Mouse (Mus musculus) B cell, adult 2 months (primary cell): ENCODE measurements around the gene Nup93.

Source experiments
- DNase-seq, 2 experiments: peaks; one replicate each; pipeline ENCODE4 v3.0.0; 2022

The Nup93 gene

GRCm38 (mm10) chr8:94187290-94188002 lies 26.9 kb upstream of the Nup93 start:
- DNase-seq: peak in 1 of 2 experiments; percentile 15

- no peak for DNase-seq
Measured at GRCm38 (mm10) chr8:94189275-94190031, 24.9 kb upstream of the Nup93 start.

GRCm38 (mm10) chr8:94191101-94191691 lies 23.2 kb upstream of the Nup93 start:
- peak; percentile 88 to 91 for DNase-seq

- no peak for DNase-seq
Measured at GRCm38 (mm10) chr8:94192926-94193325, 21.4 kb upstream of the Nup93 start.

GRCm38 (mm10) chr8:94194591-94195223 lies 19.7 kb upstream of the Nup93 start:
- DNase-seq: no peak

GRCm38 (mm10) chr8:94199202-94199869 lies 15.0 kb upstream of the Nup93 start:
- DNase-seq: peak; percentile 71 to 73

GRCm38 (mm10) chr8:94204043-94204442 lies 10.3 kb upstream of the Nup93 start:
- DNase-seq: no peak

GRCm38 (mm10) chr8:94205736-94206135 lies 8.6 kb upstream of the Nup93 start:
- peak; percentile 69 to 70 for DNase-seq

GRCm38 (mm10) chr8:94206256-94206655 lies 8.1 kb upstream of the Nup93 start:
- no peak for DNase-seq

- no peak for DNase-seq
Measured at GRCm38 (mm10) chr8:94207491-94207890, 6.9 kb upstream of the Nup93 start.

GRCm38 (mm10) chr8:94209639-94210038 lies 4.7 kb upstream of the Nup93 start:
- no peak for DNase-seq

- no peak for DNase-seq
Measured at GRCm38 (mm10) chr8:94210225-94210624, 4.1 kb upstream of the Nup93 start.

- no peak for DNase-seq
Measured at GRCm38 (mm10) chr8:94213819-94214218, 545 bp upstream of the Nup93 start.

GRCm38 (mm10) chr8:94227381-94227939 lies 13.1 kb downstream of the Nup93 start:
- no peak for DNase-seq

GRCm38 (mm10) chr8:94240240-94240751 lies 25.9 kb downstream of the Nup93 start:
- no peak for DNase-seq

- DNase-seq: no peak
Measured at GRCm38 (mm10) chr8:94249836-94250435, 35.6 kb downstream of the Nup93 start.

- no peak for DNase-seq
Measured at GRCm38 (mm10) chr8:94258881-94259280, 44.5 kb downstream of the Nup93 start.

GRCm38 (mm10) chr8:94262626-94263297 lies 48.4 kb downstream of the Nup93 start:
- no peak for DNase-seq

GRCm38 (mm10) chr8:94266344-94267191 lies 52.2 kb downstream of the Nup93 start:
- no peak for DNase-seq

- DNase-seq: no peak
Measured at GRCm38 (mm10) chr8:94268359-94268890, 54.1 kb downstream of the Nup93 start.
